Mouse (Mus musculus) intestine, postnatal 0 days (tissue): Measurements from ENCODE around the gene Cbr3. TPM values are rescaled to one million over a fixed set of nuclear protein-coding genes. Genes with fewer than 3 reads are reported as not detected.
A peak's percentile ranks its signal among the peaks of the same experiment; 100 is the strongest.
"Not testable (repeated sequence)": the region's sequence is repeated elsewhere in the genome, so short reads cannot be mapped to it uniquely, and the experiment has no call there.

Experiments used
- ATAC-seq: fragments of 200-750 bp; cut with Nextera tagmentation; 2 replicates; pipeline ENCODE4 v1.8.0; 2017; ENCODE audit warnings: mild to moderate bottlenecking, moderate TSS enrichment, moderate library complexity
- H3K27ac ChIP-seq: fragments of 300-500 bp; sonication (generic); 2 replicates; pipeline ENCODE4 v1.5.1; 2014; ENCODE audit warnings: mild to moderate bottlenecking, low read depth, low read length, moderate library complexity
- H3K27me3 ChIP-seq: fragments of 300-500 bp; sonication (generic); replicated peaks from 2 replicates; pipeline ENCODE4 v1.6.1; 2014; ENCODE audit warnings: low read length, mixed read lengths; ENCODE audit not compliant: control insufficient read depth, insufficient read depth
- H3K36me3 ChIP-seq: fragments of 300-500 bp; sonication (generic); 2 replicates; pipeline ENCODE4 v1.6.1; 2014; ENCODE audit warnings: mild to moderate bottlenecking, moderate library complexity; ENCODE audit not compliant: control insufficient read depth, insufficient read depth
- H3K4me1 ChIP-seq: fragments of 300-500 bp; sonication (generic); replicated peaks from 2 replicates; pipeline ENCODE4 v1.6.1; 2014; ENCODE audit warnings: antibody characterized with exemption, low read length, mixed read lengths; ENCODE audit not compliant: control insufficient read depth, insufficient read depth
- H3K4me2 ChIP-seq: fragments of 300-500 bp; sonication (generic); replicated peaks from 2 replicates; pipeline ENCODE4 v1.6.1; 2014; ENCODE audit warnings: low read depth, mild to moderate bottlenecking, moderate library complexity
- H3K4me3 ChIP-seq: fragments of 300-500 bp; sonication (generic); 2 replicates; pipeline ENCODE4 v1.5.1; 2014; ENCODE audit warnings: low read depth, low read length
- H3K9ac ChIP-seq: fragments of 300-500 bp; sonication (generic); 2 replicates; pipeline ENCODE4 v1.6.1; 2014; ENCODE audit warnings: mild to moderate bottlenecking, low read depth, low read length
- H3K9me3 ChIP-seq: fragments of 300-500 bp; sonication (generic); 2 replicates; pipeline ENCODE4 v1.6.1; 2016; ENCODE audit warnings: mixed run types; ENCODE audit not compliant: control insufficient read depth
- CTCF ChIP-seq: sonication (generic); IDR thresholded peaks from 2 replicates; pipeline ENCODE4 v1.5.1; 2016; ENCODE audit warnings: low read depth, mild to moderate bottlenecking, control low read depth, antibody characterized with exemption, moderate library complexity
- WGBS: fragments of 180-500 bp; shearing (Covaris S2); extraction: QIAGEN DNeasy Blood & Tissue Kit; methylation state at CpG from one replicate; pipeline ENCODE4 v1.1.7; 2014; 5-methylcytosine and 5-hydroxymethylcytosine counted together
- polyA plus RNA-seq: library from polyadenylated mRNA; unstranded; fragments of >200 nt; fragmentation: Nextera tagmentation; extraction: Ambion mirVana; gene quantifications from 2 replicates; pipeline ENCODE4 v1.2.1, GENCODE M21; 2015

The Cbr3 gene
- 5.9 and 7.6 TPM in 2 replicates for polyA plus RNA-seq

DNA sequence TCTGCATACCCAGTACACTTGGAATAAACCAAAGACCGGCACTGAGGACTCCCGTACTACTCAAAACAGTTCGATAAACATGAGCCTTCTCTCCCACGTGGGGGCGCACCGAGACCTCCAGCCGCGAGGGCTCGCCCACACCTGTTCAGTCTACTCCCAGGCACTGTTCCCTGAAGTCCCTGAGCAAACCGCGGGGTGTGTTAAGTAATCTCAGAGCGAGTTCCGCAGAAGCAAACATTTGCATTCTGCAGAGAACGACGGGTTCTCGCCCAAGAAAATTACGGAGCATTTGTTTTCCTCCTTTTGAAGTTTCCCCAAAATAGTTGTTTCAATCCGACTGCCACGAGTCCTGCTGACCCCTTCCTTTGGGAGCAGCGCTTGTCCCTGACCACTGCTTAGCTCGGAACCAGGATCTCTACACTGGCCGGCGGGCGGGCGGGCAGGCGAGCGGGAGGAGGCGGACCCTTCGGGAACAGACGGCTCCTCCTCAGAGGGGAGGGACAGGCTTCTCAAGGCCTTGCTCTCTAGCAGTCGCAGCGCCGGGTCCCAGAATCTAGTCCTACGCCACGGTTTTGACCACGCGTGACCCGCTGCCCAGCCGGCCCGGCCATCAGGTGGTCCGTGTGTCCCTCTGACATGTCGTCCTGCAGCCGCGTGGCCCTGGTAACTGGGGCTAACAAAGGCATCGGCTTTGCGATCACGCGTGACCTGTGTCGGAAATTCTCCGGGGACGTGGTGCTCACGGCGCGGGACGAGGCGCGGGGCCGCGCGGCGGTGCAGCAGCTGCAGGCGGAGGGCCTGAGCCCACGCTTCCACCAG lies at the start of gene Cbr3:
TSS of gene Cbr3 (plus strand) at position 527 of the 819 bp plus-strand sequence.
- peak within 1 kb of the TSS; percentile 60 for H3K9ac ChIP-seq
- no peaks in the 10 kb centered on the region for H3K36me3 ChIP-seq
- under 1% methylated on average over 63 of the region's 63 CpGs for WGBS
- peak; percentile 77 for TF ChIP-seq CTCF
- peak within 1 kb of the TSS; percentile 51 for H3K4me3 ChIP-seq
- peaks cover 15% of the 10 kb centered on the region for H3K27me3 ChIP-seq
- peak; percentile 76 for ATAC-seq
- no peaks in the 10 kb centered on the region for H3K9me3 ChIP-seq
- no peak within 1 kb of the TSS for H3K27ac ChIP-seq
- H3K4me1 ChIP-seq, result 0 out of 2 replicates have a peak, but pooled peaks cover 3% of the 10 kb centered on the region
- H3K4me2 ChIP-seq, result peak within 1 kb of the TSS; percentile 97

DNA sequence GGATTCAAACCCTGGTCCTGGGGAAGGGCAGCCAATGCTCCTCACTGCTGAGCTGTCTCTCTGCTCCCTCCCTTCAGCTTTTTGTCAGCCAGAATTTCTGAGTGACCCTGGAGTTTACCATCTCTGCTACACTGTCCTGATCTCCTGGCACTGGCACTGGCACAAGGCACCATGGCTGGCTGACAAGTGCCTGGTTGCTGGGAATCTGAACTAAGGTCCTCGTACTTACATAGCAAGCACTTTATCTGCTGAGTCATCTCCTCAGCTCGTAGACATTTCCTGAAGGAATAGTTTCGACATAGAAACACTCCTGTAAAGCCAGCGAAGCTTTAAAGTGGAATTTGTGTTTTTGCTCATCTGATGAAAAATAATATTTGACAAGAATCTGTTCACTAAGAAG lies 39.0 kb upstream of the Cbr3 start:
- no peak overlapping the region for H3K4me3 ChIP-seq
- no peaks in the 10 kb centered on the region for H3K27me3 ChIP-seq
- no peak for TF ChIP-seq CTCF
- H3K4me1 ChIP-seq, result no peaks in the 10 kb centered on the region
- 38% methylated on average over 4 of the region's 4 CpGs for WGBS
- no peak overlapping the region for H3K27ac ChIP-seq
- ATAC-seq, result no peak
- H3K36me3 ChIP-seq, result no peaks in the 10 kb centered on the region
- no peak overlapping the region for H3K9ac ChIP-seq
- H3K9me3 ChIP-seq, result no peaks in the 10 kb centered on the region
- no peak overlapping the region for H3K4me2 ChIP-seq

DNA sequence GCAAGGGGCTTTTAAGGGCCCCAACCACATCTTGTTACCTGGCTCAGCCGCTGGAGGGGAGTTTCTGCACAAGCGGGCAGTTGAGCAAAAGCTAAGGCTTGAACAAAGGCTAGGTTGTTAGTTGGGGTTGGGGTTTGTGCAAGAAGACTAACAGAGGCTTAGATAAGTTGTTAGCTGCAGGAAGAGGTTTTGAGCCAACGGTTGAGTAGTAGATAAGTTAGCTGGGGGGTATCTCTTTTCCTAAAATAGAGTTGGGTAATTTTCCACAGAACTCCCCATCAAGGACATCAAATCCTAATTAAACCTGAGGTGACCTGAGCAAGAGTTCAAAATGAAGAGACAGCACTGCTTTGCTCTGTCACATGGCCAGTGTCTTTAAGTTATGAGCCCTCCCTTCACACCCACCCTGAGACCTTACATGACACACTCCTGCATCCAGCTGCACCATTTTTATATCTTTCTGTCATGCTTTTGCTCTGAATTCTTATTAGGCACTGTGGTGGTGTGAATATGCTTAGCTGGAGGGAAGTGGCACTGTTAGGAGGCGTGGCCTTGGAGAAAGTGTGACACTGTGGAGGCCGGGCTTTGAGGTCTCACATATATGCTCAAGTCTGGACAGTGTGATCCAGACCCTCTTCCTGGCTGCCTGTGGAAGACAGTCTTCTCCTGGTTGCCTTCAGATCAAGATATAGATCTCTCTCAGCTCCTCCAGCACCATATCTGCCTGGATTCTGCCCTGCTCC lies 34.4 kb upstream of the Cbr3 start:
- TF ChIP-seq CTCF, result no peak
- no peaks in the 10 kb centered on the region for H3K9me3 ChIP-seq
- H3K4me3 ChIP-seq, result no peak overlapping the region
- ATAC-seq, result no peak
- H3K36me3 ChIP-seq, result no peaks in the 10 kb centered on the region
- no peak overlapping the region for H3K9ac ChIP-seq
- H3K4me2 ChIP-seq, result no peak overlapping the region
- WGBS, result 76% methylated on average over 5 of the region's 5 CpGs
- H3K27ac ChIP-seq, result no peak overlapping the region
- no peaks in the 10 kb centered on the region for H3K4me1 ChIP-seq
- H3K27me3 ChIP-seq, result no peaks in the 10 kb centered on the region

DNA sequence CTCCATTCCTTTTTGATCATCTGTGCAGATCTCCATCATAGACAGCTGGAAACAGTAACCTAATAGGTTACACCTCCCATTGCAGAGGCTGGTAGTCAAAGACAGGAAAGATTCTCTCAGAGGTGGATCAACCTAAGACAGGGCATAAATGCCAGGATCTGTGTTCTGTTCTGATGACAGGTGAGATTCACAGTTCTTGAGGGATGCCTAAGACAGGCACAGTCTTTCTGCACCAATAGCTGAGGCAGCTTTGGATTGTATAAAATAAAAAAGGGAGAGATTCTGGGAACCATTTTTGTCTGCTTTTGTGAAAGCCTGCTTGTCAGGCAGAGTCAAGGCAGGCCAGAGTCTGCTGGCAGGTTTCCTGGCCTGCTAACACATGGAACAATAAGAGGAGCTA lies 15.0 kb upstream of the Cbr3 start:
- Histone ChIP-seq H3K36me3 (no peaks in the 10 kb centered on the region), H3K27me3 (no peaks in the 10 kb centered on the region), H3K9me3 (0 out of 2 replicates have a peak, but pooled peaks cover 4% of the 10 kb centered on the region), H3K4me2 (no peak overlapping the region), H3K27ac (no peak overlapping the region), H3K4me3 (no peak overlapping the region), H3K4me1 (no peaks in the 10 kb centered on the region), H3K9ac (no peak overlapping the region)
- no peak for ATAC-seq
- no peak for TF ChIP-seq CTCF

DNA sequence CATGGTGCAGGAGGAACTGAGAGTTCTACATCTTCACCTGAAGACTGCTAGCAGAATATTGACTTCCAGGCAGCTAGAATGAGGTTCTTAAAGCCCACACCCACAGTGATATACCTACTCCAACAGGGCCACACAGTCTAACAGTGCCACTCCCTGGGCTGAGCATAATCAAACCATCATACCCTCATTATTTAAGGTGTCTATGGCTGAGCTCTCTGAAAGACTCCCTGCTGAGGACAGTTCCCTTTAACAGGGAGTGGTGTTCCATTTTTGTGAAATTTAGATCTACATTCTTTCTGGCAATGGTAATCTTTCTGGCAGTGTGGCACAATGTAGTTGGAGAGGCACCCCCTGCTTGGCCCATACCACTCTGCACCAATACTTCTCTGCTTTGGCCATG lies 13.5 kb upstream of the Cbr3 start:
- no peak for ATAC-seq

DNA sequence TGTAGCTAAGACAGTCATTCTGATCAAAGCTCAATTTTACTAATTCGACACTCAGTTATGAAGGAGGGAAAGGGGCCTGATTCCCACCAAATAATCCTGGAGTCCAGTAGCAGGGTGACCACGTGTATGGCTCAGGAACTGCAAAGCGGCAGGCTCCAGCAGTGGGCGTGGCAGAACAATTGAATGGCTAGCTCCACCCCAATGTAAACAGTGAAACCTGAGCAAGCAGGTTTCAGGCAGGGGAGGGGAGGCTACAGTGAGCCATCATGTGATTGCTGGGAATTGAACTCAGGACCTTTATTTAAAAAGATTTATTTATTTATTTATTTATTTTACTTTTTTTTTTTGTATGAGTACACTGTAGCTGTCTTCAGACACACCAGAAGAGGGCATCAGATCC lies 12.5 kb upstream of the Cbr3 start:
- H3K4me1 ChIP-seq, H3K9me3 ChIP-seq, H3K27me3 ChIP-seq, H3K4me3 ChIP-seq, H3K9ac ChIP-seq, H3K4me2 ChIP-seq, H3K36me3 ChIP-seq, H3K27ac ChIP-seq, ATAC-seq: not testable (repeated sequence)
- 37% methylated on average over 4 of the region's 4 CpGs for WGBS

More for the DNA sequence above, 13.5 kb upstream of the Cbr3 start:
- H3K4me2 ChIP-seq, result no peak overlapping the region
- no peaks in the 10 kb centered on the region for H3K4me1 ChIP-seq
- H3K9me3 ChIP-seq, result 0 out of 2 replicates have a peak, but pooled peaks cover 4% of the 10 kb centered on the region
- no peak overlapping the region for H3K27ac ChIP-seq
- no peak overlapping the region for H3K9ac ChIP-seq
- H3K4me3 ChIP-seq, result no peak overlapping the region
- no peaks in the 10 kb centered on the region for H3K36me3 ChIP-seq
- no peaks in the 10 kb centered on the region for H3K27me3 ChIP-seq
- no peak for TF ChIP-seq CTCF
